Mouse (Mus musculus) neural tube, embryonic 13.5 days (tissue): ENCODE measurements around the gene Cd99l2. TPM values are rescaled to one million over a fixed set of nuclear protein-coding genes. Genes with fewer than 3 reads are reported as not detected.

Experiments
- ATAC-seq: fragments of 200-750 bp; cut with Nextera tagmentation; 2 replicates; pipeline ENCODE4 v1.8.0; 2017; ENCODE audit warnings: low read depth, mild to moderate bottlenecking, moderate TSS enrichment, moderate library complexity
- H3K27ac ChIP-seq: fragments of 300-500 bp; sonication (generic); replicated peaks from 2 replicates; pipeline ENCODE4 v1.5.1; 2015; ENCODE audit warnings: moderate library complexity, mild to moderate bottlenecking, inconsistent platforms
- H3K27me3 ChIP-seq: fragments of 300-500 bp; sonication (generic); 2 replicates; pipeline ENCODE4 v1.6.1; 2015; ENCODE audit warnings: mild to moderate bottlenecking, inconsistent platforms
- H3K36me3 ChIP-seq: fragments of 300-500 bp; sonication (generic); 2 replicates; pipeline ENCODE4 v1.6.1; 2015; ENCODE audit warnings: mild to moderate bottlenecking, inconsistent platforms
- H3K4me1 ChIP-seq: fragments of 300-500 bp; sonication (generic); replicated peaks from 2 replicates; pipeline ENCODE4 v1.6.1; 2015; ENCODE audit warnings: inconsistent platforms
- H3K4me2 ChIP-seq: fragments of 300-500 bp; sonication (generic); 2 replicates; pipeline ENCODE4 v1.6.1; 2015; ENCODE audit warnings: inconsistent platforms, mild to moderate bottlenecking, moderate library complexity
- H3K4me3 ChIP-seq: fragments of 300-500 bp; sonication (generic); 2 replicates; pipeline ENCODE4 v1.5.1; 2015; ENCODE audit warnings: mild to moderate bottlenecking, inconsistent platforms
- H3K9ac ChIP-seq: fragments of 300-500 bp; sonication (generic); 2 replicates; pipeline ENCODE4 v1.6.1; 2015; ENCODE audit warnings: moderate library complexity, mild to moderate bottlenecking, inconsistent platforms
- H3K9me3 ChIP-seq: fragments of 300-500 bp; sonication (generic); 2 replicates; pipeline ENCODE4 v1.6.1; 2016; ENCODE audit warnings: inconsistent platforms
- WGBS: fragments of 180-500 bp; shearing (Covaris S2); methylation state at CpG from one replicate; pipeline ENCODE4 v1.1.7; 2015; 5-methylcytosine and 5-hydroxymethylcytosine counted together
- polyA plus RNA-seq: library from polyadenylated mRNA; unstranded; fragments of >200 nt; fragmentation: Nextera tagmentation; extraction: Ambion mirVana; gene quantifications from 2 replicates; pipeline ENCODE4 v1.2.1, GENCODE M21; 2015

Gene Cd99l2
- 67.6 and 76.2 TPM in 2 replicates for polyA plus RNA-seq

DNA sequence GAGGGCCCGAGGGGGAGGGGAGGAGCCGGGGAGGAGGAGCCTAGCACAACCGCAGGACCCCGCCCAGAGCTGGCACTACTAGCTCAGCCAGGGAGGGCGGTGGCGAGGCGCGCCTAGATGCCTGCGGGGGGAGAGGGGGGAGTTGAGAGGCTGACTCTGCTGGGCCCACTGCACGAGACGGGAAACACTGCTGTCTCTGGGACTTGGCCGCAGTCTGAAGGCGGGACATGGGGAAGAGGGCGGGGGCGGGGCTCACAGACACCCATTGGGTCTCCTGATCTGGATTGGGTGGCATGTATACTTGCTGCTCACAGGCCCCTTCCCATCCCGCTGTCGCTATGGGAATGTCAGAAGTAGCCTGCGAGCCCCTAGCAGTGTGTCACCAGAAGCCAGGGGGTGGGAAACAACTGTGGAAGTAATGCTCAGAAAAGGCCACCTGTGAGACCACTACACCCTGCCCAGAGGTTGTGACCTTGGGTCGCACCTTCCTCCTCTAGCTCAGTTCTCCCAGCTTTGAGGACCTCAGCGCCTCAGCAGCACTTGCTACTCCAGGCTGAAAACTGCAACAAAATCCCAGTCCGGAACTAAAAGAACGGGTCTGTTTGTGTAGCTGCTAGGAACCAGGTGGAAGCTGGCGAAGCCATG, at the start of gene Cd99l2:
Gene Cd99l2, minus strand, starts transcription at position 216 of the 645 bp plus-strand sequence.
- 13% methylated on average over 23 of the region's 23 CpGs for WGBS
- Histone ChIP-seq H3K27me3 (no peaks in the 10 kb centered on the region), H3K4me2 (peak within 1 kb of the TSS; percentile 65), H3K27ac (peak within 1 kb of the TSS; percentile 93), H3K9ac (peak within 1 kb of the TSS; percentile 75), H3K4me3 (peak within 1 kb of the TSS; percentile 52), H3K4me1 (peaks cover 30% of the 10 kb centered on the region), H3K36me3 (no peaks in the 10 kb centered on the region), H3K9me3 (no peaks in the 10 kb centered on the region)
- peak; percentile 96 for ATAC-seq

DNA sequence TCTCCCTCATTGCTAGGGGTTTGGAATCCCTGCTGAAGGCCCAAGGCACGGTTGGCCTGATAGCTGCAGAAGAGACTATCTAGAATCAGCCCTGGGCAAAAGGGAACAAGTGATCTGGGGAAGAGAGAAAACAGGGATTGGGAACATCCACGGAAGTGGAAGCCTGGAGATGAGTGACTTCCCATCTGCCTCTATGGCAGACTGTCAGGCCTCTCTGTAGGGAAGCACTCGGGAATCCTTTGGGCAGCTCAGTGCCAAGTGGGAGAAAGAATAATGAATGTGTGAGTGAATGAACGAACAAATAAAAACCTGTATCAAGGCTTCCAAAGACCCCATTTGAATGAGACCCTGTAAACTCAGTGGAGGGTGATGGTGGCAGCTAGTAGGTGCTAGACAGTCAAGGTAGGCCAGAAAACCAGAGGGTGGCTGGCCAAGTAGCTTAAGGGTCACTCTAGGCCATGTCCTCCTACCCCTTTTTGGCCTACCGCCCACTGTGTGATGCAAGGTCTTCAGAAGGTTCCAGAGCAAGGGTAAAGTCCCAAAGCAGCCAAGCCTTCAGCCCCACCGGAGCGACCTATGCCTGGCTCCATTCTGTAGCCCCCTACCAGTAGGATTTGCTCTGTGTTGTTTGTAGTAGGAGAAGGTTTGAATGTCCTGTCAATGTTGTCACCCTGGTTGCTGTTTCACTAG, 48.3 kb upstream of the Cd99l2 start:
- 80% methylated on average over 7 of the region's 7 CpGs for WGBS

DNA sequence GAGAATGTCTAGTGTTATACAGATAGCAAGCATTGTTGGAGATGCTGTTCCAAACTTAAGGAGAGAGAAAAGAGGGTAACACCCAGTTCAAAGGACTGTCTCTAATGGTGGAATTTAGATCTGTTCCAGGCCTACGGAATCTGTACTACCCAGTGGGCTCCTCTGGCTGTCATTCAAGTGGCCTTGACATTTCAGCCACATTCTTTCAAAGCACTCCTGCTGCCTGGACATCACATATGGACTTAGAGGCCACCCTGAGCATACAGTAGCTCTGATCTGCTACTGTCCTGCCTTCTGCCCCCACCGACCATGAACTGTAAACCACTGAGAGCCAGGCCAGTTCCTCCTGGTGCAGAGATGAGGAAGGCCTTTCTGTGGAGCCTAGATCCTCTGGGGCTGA, 45.1 kb upstream of the Cd99l2 start:
- no peak overlapping the region for H3K4me2 ChIP-seq
- H3K27ac ChIP-seq = no peak overlapping the region
- no peaks in the 10 kb centered on the region for H3K27me3 ChIP-seq
- no peaks in the 10 kb centered on the region for H3K9me3 ChIP-seq
- H3K36me3 ChIP-seq = no peaks in the 10 kb centered on the region
- H3K4me1 ChIP-seq = no peaks in the 10 kb centered on the region
- no peak for ATAC-seq
- WGBS = 73% methylated on average over 2 of the region's 2 CpGs
- no peak overlapping the region for H3K9ac ChIP-seq
- no peak overlapping the region for H3K4me3 ChIP-seq

More for the DNA sequence above, 48.3 kb upstream of the Cd99l2 start:
- H3K9ac ChIP-seq = no peak overlapping the region
- H3K27ac ChIP-seq = no peak overlapping the region
- H3K36me3 ChIP-seq = no peaks in the 10 kb centered on the region
- H3K4me3 ChIP-seq = no peak overlapping the region
- H3K4me1 ChIP-seq = no peaks in the 10 kb centered on the region
- no peaks in the 10 kb centered on the region for H3K9me3 ChIP-seq
- H3K4me2 ChIP-seq = no peak overlapping the region
- ATAC-seq = no peak
- no peaks in the 10 kb centered on the region for H3K27me3 ChIP-seq

DNA sequence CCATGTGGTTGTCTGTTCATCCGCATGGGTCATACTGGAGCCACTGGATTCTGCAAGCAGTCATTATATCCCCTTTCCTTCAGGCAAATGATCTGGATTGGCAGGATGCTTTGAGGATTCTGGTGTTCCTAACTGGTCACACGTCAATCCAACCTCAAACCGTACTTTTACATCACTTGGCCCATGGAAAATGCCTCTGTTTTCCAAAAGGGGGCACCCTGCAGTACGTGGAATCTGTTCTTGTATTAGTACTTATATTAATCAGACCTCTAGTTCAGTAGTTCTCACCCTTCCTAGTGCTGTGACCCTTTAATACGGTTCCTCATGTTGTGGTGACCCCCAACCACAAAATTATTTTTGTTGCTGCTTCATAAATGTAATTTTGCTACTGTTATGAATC, 41.5 kb upstream of the Cd99l2 start:
- ATAC-seq = no peak
- 88% methylated on average over 5 of the region's 5 CpGs for WGBS
- no peaks in the 10 kb centered on the region for H3K36me3 ChIP-seq

DNA sequence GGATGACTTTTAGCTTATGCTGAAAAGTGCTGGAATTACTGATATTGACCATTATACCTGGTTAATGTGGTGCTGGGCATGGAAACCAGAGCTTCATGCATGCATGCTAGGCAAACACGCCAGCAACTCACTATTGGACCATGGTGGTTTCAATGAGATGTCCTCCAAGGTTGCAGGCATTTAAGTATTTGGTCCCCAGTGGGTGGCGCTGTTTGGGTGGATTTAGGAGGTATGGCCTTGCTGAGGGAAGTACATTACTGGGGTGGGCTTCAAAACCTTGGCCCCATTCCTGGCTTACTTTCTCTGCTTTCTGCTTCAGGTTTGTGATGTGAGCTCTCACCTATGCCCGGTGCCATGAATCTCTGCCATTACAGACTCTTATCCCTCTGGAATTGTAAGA, 40.0 kb upstream of the Cd99l2 start:
- no peak overlapping the region for H3K27ac ChIP-seq
- no peaks in the 10 kb centered on the region for H3K27me3 ChIP-seq
- H3K9ac ChIP-seq = no peak overlapping the region
- no peak for ATAC-seq
- no peaks in the 10 kb centered on the region for H3K36me3 ChIP-seq
- H3K4me3 ChIP-seq = no peak overlapping the region
- no peak overlapping the region for H3K4me2 ChIP-seq
- H3K9me3 ChIP-seq = no peaks in the 10 kb centered on the region
- 67% methylated on average over 3 of the region's 3 CpGs for WGBS
- peaks cover 13% of the 10 kb centered on the region; the same call in 1 of the 2 replicates for H3K4me1 ChIP-seq

More for the DNA sequence above, 41.5 kb upstream of the Cd99l2 start:
- Histone ChIP-seq H3K27ac (no peak overlapping the region), H3K9ac (no peak overlapping the region), H3K9me3 (no peaks in the 10 kb centered on the region), H3K27me3 (no peaks in the 10 kb centered on the region), H3K4me1 (no peaks in the 10 kb centered on the region), H3K4me2 (no peak overlapping the region), H3K4me3 (no peak overlapping the region)

DNA sequence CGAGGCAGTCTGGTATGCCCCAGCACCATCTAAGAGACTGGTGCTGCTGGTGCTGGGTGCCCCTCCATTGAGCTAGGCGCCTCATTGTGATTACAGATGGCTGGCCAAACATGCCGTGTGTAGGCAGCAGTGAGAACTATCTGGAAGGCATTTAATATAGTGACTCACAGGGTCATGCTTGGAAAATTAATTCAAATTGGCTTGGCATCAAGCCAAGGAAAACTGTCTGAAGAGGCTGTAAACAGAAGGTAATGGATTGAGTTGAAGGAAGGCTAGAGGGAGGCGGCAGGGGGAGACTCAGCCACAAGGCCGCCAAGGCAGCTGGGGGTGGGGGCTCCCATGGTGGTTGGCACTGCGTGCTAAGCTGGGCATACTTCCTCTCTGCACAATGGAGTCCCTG, 36.0 kb upstream of the Cd99l2 start:
- H3K4me1 ChIP-seq = peaks cover 13% of the 10 kb centered on the region; the same call in 1 of the 2 replicates
- H3K9me3 ChIP-seq = no peaks in the 10 kb centered on the region
- no peak overlapping the region for H3K4me3 ChIP-seq
- no peaks in the 10 kb centered on the region for H3K27me3 ChIP-seq
- H3K4me2 ChIP-seq = no peak overlapping the region
- peak; percentile 93 for ATAC-seq
- H3K9ac ChIP-seq = no peak overlapping the region
- H3K27ac ChIP-seq = peak overlapping the region; percentile 79
- 50% methylated on average over 6 of the region's 6 CpGs for WGBS
- H3K36me3 ChIP-seq = no peaks in the 10 kb centered on the region

DNA sequence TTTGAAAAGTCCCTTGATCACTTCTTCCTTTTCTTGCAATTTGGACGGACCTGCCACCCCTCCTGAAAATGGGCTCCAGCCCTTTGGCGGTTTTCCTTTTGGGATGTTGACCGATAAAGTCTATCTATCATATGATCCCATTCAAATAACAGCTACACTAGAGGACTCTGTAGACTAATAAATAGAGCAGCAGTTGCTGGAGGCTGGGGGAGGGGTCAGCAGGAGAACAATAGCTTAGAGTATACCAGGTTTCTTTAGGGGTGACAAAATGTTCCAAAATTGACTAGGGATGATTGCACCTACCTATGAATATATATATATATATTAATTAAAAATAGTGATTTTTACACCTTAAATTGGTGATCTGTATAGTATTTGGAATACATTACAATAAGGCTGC, 35.5 kb upstream of the Cd99l2 start:
- H3K27me3 ChIP-seq = no peaks in the 10 kb centered on the region
- no peak overlapping the region for H3K4me2 ChIP-seq
- H3K4me3 ChIP-seq = no peak overlapping the region
- no peak overlapping the region for H3K9ac ChIP-seq
- no peaks in the 10 kb centered on the region for H3K36me3 ChIP-seq
- H3K9me3 ChIP-seq = no peaks in the 10 kb centered on the region
- peaks cover 13% of the 10 kb centered on the region; the same call in 1 of the 2 replicates for H3K4me1 ChIP-seq
- WGBS = 44% methylated on average over 3 of the region's 3 CpGs
- H3K27ac ChIP-seq = peak overlapping the region; percentile 79
- peak; percentile 74 for ATAC-seq

DNA sequence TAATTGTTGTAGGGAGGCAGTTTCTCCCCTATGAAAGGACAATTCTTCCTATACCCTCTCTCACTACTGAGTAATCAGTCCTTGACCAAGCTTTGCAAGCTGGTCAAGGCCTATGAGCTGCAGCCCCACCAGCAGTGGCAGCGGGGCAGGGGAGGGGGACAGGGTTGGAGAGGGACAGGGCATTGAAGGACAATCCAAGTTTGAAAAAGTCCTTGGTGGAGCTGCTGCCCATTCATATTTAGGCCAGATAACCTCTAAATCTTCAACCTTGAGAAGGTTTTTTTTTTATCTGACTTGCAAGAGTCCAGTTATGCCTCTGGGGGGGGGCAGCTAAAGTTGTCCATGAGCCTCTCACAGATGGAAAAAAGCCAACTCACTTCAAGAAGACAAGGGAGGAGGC, 34.8 kb upstream of the Cd99l2 start:
- peak overlapping the region; percentile 46; the same call in 1 of the 2 replicates for H3K27ac ChIP-seq
- no peaks in the 10 kb centered on the region for H3K9me3 ChIP-seq
- WGBS = 91% methylated on average over 1 of the region's 1 CpGs
- no peaks in the 10 kb centered on the region for H3K27me3 ChIP-seq
- no peak overlapping the region for H3K9ac ChIP-seq
- H3K4me3 ChIP-seq = no peak overlapping the region
- no peak for ATAC-seq
- no peak overlapping the region for H3K4me2 ChIP-seq
- H3K4me1 ChIP-seq = peaks cover 13% of the 10 kb centered on the region; the same call in 1 of the 2 replicates
- H3K36me3 ChIP-seq = no peaks in the 10 kb centered on the region

DNA sequence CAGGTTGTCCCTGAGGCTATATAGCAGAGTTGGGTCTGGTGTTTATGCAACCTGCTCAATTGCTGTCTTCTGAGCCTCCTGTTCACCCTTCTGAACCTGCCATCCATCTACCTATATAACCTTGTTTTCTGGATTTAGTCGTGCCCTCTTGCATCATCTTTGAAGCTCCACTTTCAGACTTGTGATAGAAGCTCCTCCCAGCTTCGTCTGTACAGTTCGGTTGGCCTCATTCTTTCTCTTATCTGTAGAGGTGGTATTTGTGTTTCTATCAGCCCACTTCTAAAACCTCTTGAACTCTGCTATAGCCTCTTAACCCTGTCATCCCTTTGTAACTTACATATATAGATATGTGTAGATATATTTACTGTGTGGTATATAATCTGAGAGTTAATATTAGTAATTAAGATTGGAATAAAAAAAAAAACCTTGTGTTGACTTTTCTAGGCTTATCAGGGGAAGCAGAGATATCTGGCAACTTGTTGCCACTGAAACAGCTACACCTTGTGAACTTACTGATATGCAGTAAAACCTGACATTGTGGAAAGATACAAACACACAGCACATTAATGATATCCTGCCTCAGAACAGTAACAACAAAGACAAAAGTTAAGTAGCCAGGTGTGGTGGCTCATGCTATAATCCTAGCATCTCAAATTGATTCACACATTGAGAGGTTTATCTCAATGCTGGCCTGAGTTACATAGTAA, 33.1 kb upstream of the Cd99l2 start:
- no peak for ATAC-seq
- Histone ChIP-seq H3K4me3 (no peak overlapping the region), H3K9me3 (no peaks in the 10 kb centered on the region), H3K4me1 (peaks cover 13% of the 10 kb centered on the region; the same call in 1 of the 2 replicates), H3K27ac (no peak overlapping the region), H3K27me3 (no peaks in the 10 kb centered on the region), H3K9ac (no peak overlapping the region), H3K4me2 (no peak overlapping the region), H3K36me3 (no peaks in the 10 kb centered on the region)
- 78% methylated on average over 3 of the region's 3 CpGs for WGBS

DNA sequence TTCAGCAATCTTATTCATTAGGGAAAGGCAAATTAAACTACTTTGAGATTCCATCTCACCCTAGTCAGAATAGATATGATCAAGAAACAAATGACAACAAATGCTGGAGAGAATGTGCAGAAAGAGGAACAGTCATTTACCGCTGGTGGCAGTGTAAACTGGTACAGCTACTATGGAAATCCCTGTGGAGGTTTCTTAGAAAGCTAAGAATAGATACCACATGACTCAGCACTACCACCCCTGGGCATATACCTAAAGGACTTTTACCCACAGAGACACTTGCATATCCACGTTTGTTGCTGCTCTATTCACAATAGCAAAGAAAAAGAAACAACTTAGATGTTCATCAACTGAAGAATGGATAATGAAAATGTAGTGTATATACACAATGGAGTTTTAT, 31.7 kb upstream of the Cd99l2 start:
- Histone ChIP-seq H3K9me3 (no peaks in the 10 kb centered on the region), H3K27ac (no peak overlapping the region), H3K4me2 (no peak overlapping the region), H3K9ac (no peak overlapping the region), H3K36me3 (no peaks in the 10 kb centered on the region), H3K4me3 (no peak overlapping the region), H3K27me3 (no peaks in the 10 kb centered on the region), H3K4me1 (peaks cover 13% of the 10 kb centered on the region; the same call in 1 of the 2 replicates)
- WGBS = 75% methylated on average over 2 of the region's 2 CpGs
- ATAC-seq = no peak

DNA sequence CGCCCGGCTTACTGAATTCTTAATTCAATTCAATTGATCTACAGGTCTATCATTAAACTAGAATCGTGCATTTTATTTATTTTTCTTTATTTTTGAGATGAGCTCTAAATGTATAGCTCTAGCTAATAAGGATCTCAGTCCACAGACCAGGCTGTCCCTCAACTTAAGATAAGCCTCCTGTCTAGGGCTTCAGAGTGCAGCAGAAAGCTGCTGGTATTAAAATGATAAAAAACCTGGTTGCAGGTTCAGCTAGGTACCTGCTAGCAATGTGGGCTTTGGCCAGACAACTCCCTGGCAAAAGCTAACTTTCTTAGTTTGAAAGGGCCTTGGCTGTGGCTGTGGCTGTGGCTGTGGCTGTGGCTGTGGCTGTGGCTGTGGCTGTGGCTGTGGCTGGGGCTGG, 30.2 kb upstream of the Cd99l2 start:
- Histone ChIP-seq H3K4me1 (peaks cover 3% of the 10 kb centered on the region; the same call in 1 of the 2 replicates), H3K36me3 (no peaks in the 10 kb centered on the region), H3K9ac (no peak overlapping the region), H3K27ac (no peak overlapping the region), H3K27me3 (no peaks in the 10 kb centered on the region), H3K9me3 (no peaks in the 10 kb centered on the region), H3K4me2 (no peak overlapping the region), H3K4me3 (no peak overlapping the region)
- 97% methylated on average over 3 of the region's 3 CpGs for WGBS
- ATAC-seq = no peak

DNA sequence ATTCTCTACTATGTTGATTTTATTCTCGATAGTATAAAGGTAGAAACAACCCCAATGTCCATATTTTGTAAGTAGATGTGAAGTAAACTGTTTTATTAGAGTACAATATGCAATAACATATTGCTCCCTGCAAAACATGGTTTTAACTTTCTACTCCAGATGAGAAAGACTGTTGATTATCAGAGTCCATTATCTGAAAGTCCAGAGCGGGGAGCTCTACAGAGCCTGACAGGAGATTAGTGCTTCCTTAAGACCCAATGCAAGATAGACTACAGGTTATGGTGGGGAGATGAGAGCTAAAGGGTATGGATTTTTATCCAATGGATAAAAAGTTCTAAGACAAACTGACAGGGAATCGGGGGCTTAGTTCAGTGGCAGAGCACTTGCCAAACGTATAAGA, 26.6 kb upstream of the Cd99l2 start:
- H3K27me3 ChIP-seq = no peaks in the 10 kb centered on the region
- H3K27ac ChIP-seq = no peak overlapping the region

More for the DNA sequence above, 26.6 kb upstream of the Cd99l2 start:
- no peak overlapping the region for H3K9ac ChIP-seq
- ATAC-seq = no peak
- no peaks in the 10 kb centered on the region for H3K36me3 ChIP-seq
- H3K4me1 ChIP-seq = no peaks in the 10 kb centered on the region
- H3K4me3 ChIP-seq = no peak overlapping the region
- 80% methylated on average over 4 of the region's 4 CpGs for WGBS
- no peak overlapping the region for H3K4me2 ChIP-seq
- H3K9me3 ChIP-seq = no peaks in the 10 kb centered on the region
